Mouse (Mus musculus) left cerebral cortex, adult 9 months (tissue): ENCODE measurements around the gene Gnao1.
A peak's percentile ranks its signal among the peaks of the same experiment; 100 is the strongest.

Source experiments
- DNase-seq, 2 experiments: peaks; one replicate each; pipeline ENCODE4 v3.0.0; 2022; ENCODE audit warnings: low spot score in 2 of 2

Gnao1 gene

GRCm38 (mm10) chr8:93893556-93893955 is 83.8 kb downstream of the Gnao1 start:
- DNase-seq, result no peak

GRCm38 (mm10) chr8:93896841-93897551 is 87.2 kb downstream of the Gnao1 start:
- DNase-seq, result no peak

DNA sequence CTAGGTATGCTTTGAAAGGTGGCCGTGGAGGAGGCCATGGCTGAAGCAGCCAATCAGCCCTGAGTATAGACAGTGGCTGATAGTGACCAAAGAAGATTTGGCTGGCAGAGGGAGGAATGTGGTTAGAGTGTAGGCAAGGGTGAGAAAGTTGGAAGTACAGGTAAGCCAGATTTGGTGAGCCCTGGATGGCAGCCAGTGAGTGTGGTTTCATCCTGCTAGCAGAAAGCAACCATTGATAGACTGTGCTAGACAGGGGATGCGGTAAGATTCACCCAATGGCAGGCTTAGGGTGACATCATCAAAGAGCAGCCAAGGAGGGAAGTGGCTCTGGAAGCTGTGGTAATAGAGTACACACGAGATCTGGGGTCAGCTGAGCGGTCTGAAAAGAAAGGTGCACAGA is 88.8 kb downstream of the Gnao1 start:
- DNase-seq, result no peak

- no peak for DNase-seq
Measured at GRCm38 (mm10) chr8:93902040-93902439, 92.3 kb downstream of the Gnao1 start.

GRCm38 (mm10) chr8:93906961-93907360 is 97.2 kb downstream of the Gnao1 start:
- DNase-seq, result no peak

GRCm38 (mm10) chr8:93907987-93908441 is 98.2 kb downstream of the Gnao1 start:
- DNase-seq, result peak in 1 of 2 experiments; percentile 66

DNA sequence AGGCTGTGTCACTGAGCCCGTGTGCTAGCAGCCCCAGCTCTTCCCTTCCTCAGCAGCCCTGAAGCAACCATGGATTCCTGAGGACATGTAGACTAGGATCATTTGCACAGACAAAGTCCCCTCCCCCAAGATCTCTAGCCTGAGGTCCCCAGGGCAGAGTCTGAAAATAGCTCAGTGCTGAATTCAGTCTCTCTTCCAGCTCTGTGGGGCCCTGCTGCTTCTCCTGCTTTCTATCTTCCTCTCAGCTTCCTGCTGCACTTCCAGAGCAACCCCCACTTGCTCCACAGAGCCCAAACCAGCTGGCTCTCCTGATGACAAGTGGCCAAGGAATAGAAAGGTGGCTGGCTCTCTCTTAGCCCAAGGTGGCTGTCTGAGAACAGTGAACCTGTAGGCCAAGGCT is 98.8 kb downstream of the Gnao1 start:
- DNase-seq, result no peak

DNA sequence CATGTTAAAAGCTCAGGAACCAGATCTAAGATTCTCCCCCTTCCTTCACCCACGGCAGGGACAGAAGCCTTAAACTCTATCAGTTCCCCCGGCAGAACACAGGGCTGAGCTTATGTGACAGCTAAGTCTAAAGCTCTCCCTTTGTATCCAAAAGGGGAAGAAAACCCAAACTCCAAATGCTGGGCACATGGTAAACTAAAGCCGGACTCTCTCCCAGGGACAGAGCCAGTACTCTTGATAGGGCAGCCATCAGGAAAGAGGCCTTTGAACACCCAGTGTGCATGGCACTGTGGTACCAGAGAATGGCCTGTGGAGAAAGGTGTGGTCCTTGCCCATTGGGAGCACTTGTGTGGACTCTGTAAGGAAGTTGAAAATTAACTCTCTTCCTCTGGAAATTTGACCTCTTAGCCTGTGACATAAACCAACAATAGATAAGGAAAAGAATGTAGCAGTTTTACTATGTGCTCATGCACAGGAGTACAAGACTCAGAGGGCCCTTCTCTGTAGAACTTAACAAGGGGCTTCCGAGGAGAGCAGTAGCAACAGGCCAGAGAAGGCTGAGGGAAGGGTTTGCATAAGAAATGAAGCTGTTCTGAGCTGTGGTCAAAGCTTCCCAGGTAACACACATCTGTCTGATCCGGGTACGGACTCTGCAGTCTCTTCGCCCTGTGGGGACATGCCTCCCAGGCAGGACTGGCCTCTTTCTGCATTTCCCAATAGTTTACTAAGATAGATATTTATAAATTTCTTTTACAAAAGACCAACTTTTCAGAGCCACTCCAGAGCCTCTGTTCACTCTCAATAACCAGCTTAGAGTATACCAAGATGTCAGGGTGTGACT is 102.2 kb downstream of the Gnao1 start:
- no peak for DNase-seq

GRCm38 (mm10) chr8:93917859-93918421 is 108.2 kb downstream of the Gnao1 start:
- DNase-seq, result peak; percentile 82 to 87

DNA sequence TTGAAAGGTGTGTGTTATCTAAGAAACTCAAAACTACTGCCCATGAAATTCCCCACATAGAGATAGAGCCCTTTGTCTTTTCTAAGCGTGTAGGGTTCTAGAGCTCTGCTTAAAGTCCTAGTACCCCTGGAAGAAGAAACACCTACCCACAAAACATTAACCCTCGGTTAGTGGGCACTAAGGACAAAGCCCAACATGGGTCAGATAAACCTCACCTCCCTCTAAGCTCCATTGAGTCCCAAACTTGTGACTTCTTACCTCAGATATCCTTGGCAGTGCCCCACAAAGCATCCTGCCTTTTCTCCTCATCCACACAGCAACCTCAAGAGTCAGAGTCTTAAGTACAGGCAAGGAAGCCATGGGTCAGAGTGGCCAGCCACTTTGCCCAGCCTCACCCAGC is 108.8 kb downstream of the Gnao1 start:
- DNase-seq, result no peak

- DNase-seq, result no peak
Measured at GRCm38 (mm10) chr8:93919422-93919821, 109.7 kb downstream of the Gnao1 start.

- peak in 1 of 2 experiments; percentile 53 for DNase-seq
Measured at GRCm38 (mm10) chr8:93919916-93920589, 110.3 kb downstream of the Gnao1 start.

GRCm38 (mm10) chr8:93920590-93920948 is 110.8 kb downstream of the Gnao1 start:
- DNase-seq, result no peak

DNA sequence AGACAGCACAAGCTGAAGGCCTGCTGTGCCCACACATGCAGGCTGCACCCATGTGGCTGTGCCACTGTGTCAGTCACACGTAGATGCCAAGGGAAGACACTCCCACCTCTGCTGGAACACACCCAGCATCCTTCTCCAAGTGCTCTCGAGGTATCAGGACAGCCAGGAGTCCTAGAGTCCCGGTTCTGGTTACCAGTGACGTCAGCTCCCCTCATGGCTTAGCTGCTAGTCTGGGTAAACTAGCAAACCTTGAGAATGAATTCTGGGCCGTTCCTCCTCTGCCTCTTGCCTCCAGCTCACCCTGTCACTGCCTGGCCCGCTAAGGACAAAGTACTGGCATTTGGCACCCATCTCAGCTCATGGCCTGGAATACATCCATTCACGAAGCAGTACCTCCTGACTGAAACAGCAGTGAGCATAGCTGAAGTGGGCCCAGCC is 114.2 kb downstream of the Gnao1 start:
- peak in 1 of 2 experiments; percentile 89 for DNase-seq

GRCm38 (mm10) chr8:93925513-93925912 is 115.7 kb downstream of the Gnao1 start:
- no peak for DNase-seq

DNA sequence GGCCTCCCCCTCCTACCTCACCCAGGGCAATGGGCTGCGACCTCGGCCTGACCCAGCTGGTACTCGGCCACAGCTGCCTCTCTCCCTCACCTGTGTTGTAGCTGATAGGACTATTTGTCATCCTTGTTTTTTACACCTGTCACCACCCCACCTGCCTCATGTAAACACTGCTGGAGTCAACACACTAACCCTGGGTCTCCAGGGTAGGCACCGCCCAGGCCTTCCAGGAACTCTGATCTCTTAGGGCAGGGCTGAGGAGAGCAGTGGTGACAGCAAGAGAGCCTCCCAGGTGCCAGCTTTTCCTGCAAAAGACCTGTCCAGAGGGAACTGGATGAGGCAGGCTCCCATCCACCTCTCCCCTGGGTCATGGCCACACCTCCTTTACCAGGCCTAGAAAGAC is 119.5 kb downstream of the Gnao1 start:
- DNase-seq, result no peak

DNA sequence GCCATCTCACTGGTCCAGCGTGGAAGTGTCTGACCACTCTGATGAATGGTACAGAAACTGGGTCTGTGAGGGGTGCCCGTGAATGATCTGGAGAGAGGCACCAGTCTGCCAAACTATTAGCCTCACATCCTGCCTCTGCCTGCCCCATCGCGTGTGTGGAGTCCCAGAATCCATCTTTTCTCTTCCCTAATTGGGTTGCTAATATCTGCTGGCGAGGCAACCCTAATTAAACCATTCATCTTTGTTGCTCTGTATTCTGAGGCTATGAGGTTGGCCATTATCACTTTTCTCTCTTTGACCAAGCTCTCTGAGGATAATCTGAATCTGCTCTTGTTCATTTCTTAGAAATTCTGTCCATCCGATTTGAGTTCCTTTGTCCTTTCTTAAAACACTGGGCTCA is 121.6 kb downstream of the Gnao1 start:
- DNase-seq, result no peak

DNA sequence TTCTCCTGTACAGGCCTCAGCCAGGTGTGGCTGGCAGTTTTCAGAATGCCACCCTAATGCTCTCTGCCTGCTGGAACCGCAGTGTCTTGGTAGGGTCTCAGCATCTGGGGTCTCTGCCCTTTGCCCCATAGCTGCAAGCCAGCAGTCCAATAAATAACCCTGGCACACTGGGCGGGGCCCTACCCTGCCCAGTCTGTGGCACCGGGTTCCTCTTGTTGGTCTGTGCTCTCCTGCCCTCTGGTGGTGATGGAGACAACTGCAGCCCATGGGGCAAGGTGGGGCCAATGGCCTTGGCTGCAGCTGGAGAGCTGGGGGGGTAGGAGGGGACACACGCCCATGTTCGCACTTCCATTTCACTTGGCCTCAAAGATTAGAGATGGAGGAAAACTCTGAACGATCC is 123.1 kb downstream of the Gnao1 start:
- peak; percentile 44 to 84 for DNase-seq

- no peak for DNase-seq
Measured at GRCm38 (mm10) chr8:93933288-93933687, 123.5 kb downstream of the Gnao1 start.

DNA sequence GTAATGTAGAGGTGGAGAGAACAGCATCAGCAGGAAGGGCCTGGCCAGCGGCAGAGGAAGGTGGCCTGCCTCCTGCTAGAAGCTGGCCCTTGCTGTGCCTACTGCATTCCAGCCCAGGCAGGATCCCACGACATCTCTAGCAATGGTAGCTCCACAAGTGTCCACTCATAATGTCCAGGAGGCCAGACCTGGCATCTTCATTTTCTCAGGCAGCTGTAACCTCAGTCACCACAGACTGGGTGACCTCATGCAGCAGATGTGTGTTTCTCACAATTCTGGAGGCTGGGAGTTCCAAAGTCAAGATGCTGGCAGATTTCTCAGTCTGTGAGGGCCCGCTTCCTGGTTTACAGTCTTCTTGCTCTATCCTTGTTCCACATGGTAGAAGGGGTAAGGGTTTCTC is 128.4 kb downstream of the Gnao1 start:
- no peak for DNase-seq

- peak in 1 of 2 experiments; percentile 65 for DNase-seq
Measured at GRCm38 (mm10) chr8:93940542-93941423, 131.0 kb downstream of the Gnao1 start.
